Mouse (Mus musculus) CH12.LX (cell line): ENCODE data around the gene Rtbdn. TPM values are rescaled to one million over a fixed set of nuclear protein-coding genes. Genes with fewer than 3 reads are reported as not detected.
A peak's percentile ranks its signal among the peaks of the same experiment; 100 is the strongest.

Experiments used
- DNase-seq: peaks from one replicate; pipeline ENCODE4 v3.0.0-alpha.2; 2013; ENCODE audit errors: extremely low read depth
- H3K27ac ChIP-seq: 2 replicates; pipeline ENCODE4 v1.5.1; 2012; ENCODE audit warnings: low read depth, mild to moderate bottlenecking, control low read depth, moderate library complexity; ENCODE audit not compliant: insufficient read depth
- H3K27me3 ChIP-seq: replicated peaks from 2 replicates; pipeline ENCODE3; 2012; ENCODE audit warnings: inconsistent platforms
- H3K36me3 ChIP-seq, 2 experiments: replicated peaks in 1 of 2; 2 replicates each; pipeline versions ENCODE3 to v1.6.1; 2012; ENCODE audit warnings: inconsistent platforms in 1 of 2, low read length in 1 of 2, mild to moderate bottlenecking in 1 of 2, mixed read lengths in 1 of 2, moderate library complexity in 1 of 2; ENCODE audit not compliant: control insufficient read depth in 1 of 2, insufficient read depth in 1 of 2
- H3K4me1 ChIP-seq, 2 experiments: 2 replicates each; pipeline ENCODE4 v1.6.1; 2012; ENCODE audit warnings: inconsistent platforms in 1 of 2, moderate library complexity in 1 of 2; ENCODE audit not compliant: insufficient read depth in 2 of 2, control insufficient read depth in 1 of 2
- H3K4me2 ChIP-seq: 2 replicates; pipeline ENCODE4 v1.6.1; 2012; ENCODE audit warnings: low read depth, mild to moderate bottlenecking, control low read depth; ENCODE audit not compliant: poor library complexity, insufficient read depth, severe bottlenecking
- H3K4me3 ChIP-seq, 3 experiments: fragments of 150-350 bp in 1 of 3; sonication (generic) in 1 of 3; replicated peaks in 1 of 3; 2 replicates each; pipeline versions ENCODE3 to v1.5.1; 2011 to 2012; ENCODE audit warnings: low read depth in 2 of 3, low read length in 2 of 3, mild to moderate bottlenecking in 2 of 3, moderate library complexity in 2 of 3, control low read depth in 1 of 3, improper control_type of control experiment in 1 of 3, inconsistent platforms in 1 of 3, mixed read lengths in 1 of 3; ENCODE audit not compliant: poor library complexity in 1 of 3
- H3K79me2 ChIP-seq: replicated peaks from 2 replicates; pipeline ENCODE4 v1.6.1; 2012; ENCODE audit warnings: mild to moderate bottlenecking, moderate library complexity; ENCODE audit not compliant: control insufficient read depth, poor library complexity, insufficient read depth, severe bottlenecking; ENCODE audit errors: extremely low read depth
- H3K9ac ChIP-seq: 2 replicates; pipeline ENCODE4 v1.6.1; 2012; ENCODE audit warnings: low read depth, mild to moderate bottlenecking, control low read depth, moderate library complexity; ENCODE audit not compliant: insufficient read depth
- H3K9me3 ChIP-seq: replicated peaks from 2 replicates; pipeline ENCODE3; 2012; ENCODE audit warnings: low read length, inconsistent platforms, mixed read lengths
- BHLHE40 ChIP-seq: IDR thresholded peaks from 2 replicates; pipeline ENCODE4 v1.6.1; 2011; ENCODE audit warnings: mild to moderate bottlenecking, low read depth, low read length, improper control_type of control experiment
- CHD1 ChIP-seq: IDR thresholded peaks from 2 replicates; pipeline ENCODE4 v1.6.1; 2012; ENCODE audit warnings: low read depth, low read length, improper control_type of control experiment, inconsistent platforms
- CHD2 ChIP-seq: IDR thresholded peaks from 2 replicates; pipeline ENCODE4 v1.6.1; 2011; ENCODE audit warnings: low read length, improper control_type of control experiment
- CTCF ChIP-seq, 2 experiments: IDR thresholded peaks in 1 of 2; conservative IDR thresholded peaks in 1 of 2; 2 replicates each; pipeline ENCODE4 v1.5.1; 2011 to 2012; ENCODE audit warnings: low read depth in 2 of 2, low read length in 2 of 2, improper control_type of control experiment in 1 of 2, inconsistent platforms in 1 of 2, mild to moderate bottlenecking in 1 of 2, moderate library complexity in 1 of 2
- E2F4 ChIP-seq: IDR thresholded peaks from 2 replicates; pipeline ENCODE4 v1.6.1; 2011; ENCODE audit warnings: low read depth, low read length, improper control_type of control experiment; ENCODE audit not compliant: insufficient replicate concordance
- ELF1 ChIP-seq: IDR thresholded peaks from 2 replicates; pipeline ENCODE4 v1.6.1; 2014; ENCODE audit warnings: low read depth, mild to moderate bottlenecking, inconsistent platforms, low read length, improper control_type of control experiment
- EP300 ChIP-seq: IDR thresholded peaks from 2 replicates; pipeline ENCODE4 v1.6.1; 2011; ENCODE audit warnings: low read length, improper control_type of control experiment
- ETS1 ChIP-seq: conservative IDR thresholded peaks from 2 replicates; pipeline ENCODE4 v1.6.1; 2012; ENCODE audit warnings: low read depth, mild to moderate bottlenecking, inconsistent platforms, low read length, improper control_type of control experiment, moderate library complexity
- GABPA ChIP-seq: IDR thresholded peaks from 2 replicates; pipeline ENCODE4 v1.6.1; 2012; ENCODE audit warnings: low read depth, low read length, improper control_type of control experiment, inconsistent platforms; ENCODE audit not compliant: insufficient replicate concordance
- HCFC1 ChIP-seq: IDR thresholded peaks from 2 replicates; pipeline ENCODE4 v1.6.1; 2012; ENCODE audit warnings: low read depth, mild to moderate bottlenecking, inconsistent platforms, low read length, improper control_type of control experiment
- IRF4 ChIP-seq: IDR thresholded peaks from 2 replicates; pipeline ENCODE4 v1.6.1; 2014; ENCODE audit warnings: low read depth, mild to moderate bottlenecking, inconsistent platforms, low read length, improper control_type of control experiment
- JUN ChIP-seq: IDR thresholded peaks from 2 replicates; pipeline ENCODE4 v1.6.1; 2011; ENCODE audit warnings: low read depth, mild to moderate bottlenecking, low read length, improper control_type of control experiment, moderate library complexity; ENCODE audit not compliant: insufficient read depth
- JUND ChIP-seq: conservative IDR thresholded peaks from 2 replicates; pipeline ENCODE4 v1.6.1; 2011; ENCODE audit warnings: low read depth, low read length, improper control_type of control experiment
- KAT2A ChIP-seq: IDR thresholded peaks from 2 replicates; pipeline ENCODE4 v1.6.1; 2012; ENCODE audit warnings: low read length, improper control_type of control experiment, inconsistent platforms; ENCODE audit not compliant: insufficient replicate concordance
- MAFK ChIP-seq: IDR thresholded peaks from 2 replicates; pipeline ENCODE4 v1.6.1; 2011; ENCODE audit warnings: low read length, improper control_type of control experiment; ENCODE audit not compliant: insufficient replicate concordance
- MAX ChIP-seq: IDR thresholded peaks from 2 replicates; pipeline ENCODE4 v1.6.1; 2011; ENCODE audit warnings: low read length, improper control_type of control experiment
- MAZ ChIP-seq: IDR thresholded peaks from 2 replicates; pipeline ENCODE4 v1.6.1; 2012; ENCODE audit warnings: low read depth, mild to moderate bottlenecking, inconsistent platforms, low read length, improper control_type of control experiment, moderate library complexity
- MEF2A ChIP-seq: IDR thresholded peaks from 2 replicates; pipeline ENCODE4 v1.6.1; 2014; ENCODE audit warnings: low read depth, mild to moderate bottlenecking, inconsistent platforms, low read length, improper control_type of control experiment, borderline replicate concordance
- MXI1 ChIP-seq: IDR thresholded peaks from 2 replicates; pipeline ENCODE4 v1.6.1; 2011; ENCODE audit warnings: mild to moderate bottlenecking, low read depth, low read length, improper control_type of control experiment
- MYC ChIP-seq: IDR thresholded peaks from 2 replicates; pipeline ENCODE4 v1.6.1; 2011; ENCODE audit warnings: low read depth, mild to moderate bottlenecking, improper control_type of control experiment, low read length
- NELFE ChIP-seq: IDR thresholded peaks from 2 replicates; pipeline ENCODE4 v1.6.1; 2011; ENCODE audit warnings: low read depth, low read length, improper control_type of control experiment
- NRF1 ChIP-seq: IDR thresholded peaks from 2 replicates; pipeline ENCODE4 v1.6.1; 2014; ENCODE audit warnings: low read depth, mild to moderate bottlenecking, inconsistent platforms, low read length, improper control_type of control experiment, moderate library complexity
- PAX5 ChIP-seq: IDR thresholded peaks from 2 replicates; pipeline ENCODE4 v1.6.1; 2012; ENCODE audit warnings: low read length, inconsistent platforms, mixed read lengths
- POLR2A ChIP-seq: IDR thresholded peaks from 2 replicates; pipeline ENCODE4 v1.6.1; 2011; ENCODE audit warnings: low read depth, mild to moderate bottlenecking, improper control_type of control experiment, low read length
- POLR2AphosphoS2 ChIP-seq: IDR thresholded peaks from 2 replicates; pipeline ENCODE4 v1.6.1; 2011; ENCODE audit warnings: low read depth, low read length, improper control_type of control experiment
- RAD21 ChIP-seq: IDR thresholded peaks from 2 replicates; pipeline ENCODE4 v1.6.1; 2011; ENCODE audit warnings: low read depth, mild to moderate bottlenecking, low read length, improper control_type of control experiment, moderate library complexity
- RCOR1 ChIP-seq: conservative IDR thresholded peaks from 2 replicates; pipeline ENCODE4 v1.6.1; 2012; ENCODE audit warnings: low read depth, mild to moderate bottlenecking, inconsistent platforms, low read length, improper control_type of control experiment
- SIN3A ChIP-seq: IDR thresholded peaks from 2 replicates; pipeline ENCODE4 v1.6.1; 2012; ENCODE audit warnings: low read length, improper control_type of control experiment, inconsistent platforms
- SMC3 ChIP-seq: IDR thresholded peaks from 2 replicates; pipeline ENCODE4 v1.6.1; 2011; ENCODE audit warnings: low read depth, low read length, improper control_type of control experiment
- TBP ChIP-seq: conservative IDR thresholded peaks from 2 replicates; pipeline ENCODE4 v1.6.1; 2011; ENCODE audit warnings: low read depth, low read length, improper control_type of control experiment
- TCF12 ChIP-seq: IDR thresholded peaks from 2 replicates; pipeline ENCODE4 v1.6.1; 2014; ENCODE audit warnings: low read depth, mild to moderate bottlenecking, inconsistent platforms, low read length, improper control_type of control experiment
- UBTF ChIP-seq: IDR thresholded peaks from 2 replicates; pipeline ENCODE4 v1.6.1; 2012; ENCODE audit warnings: low read depth, mild to moderate bottlenecking, inconsistent platforms, low read length, improper control_type of control experiment, moderate library complexity
- USF1 ChIP-seq: IDR thresholded peaks from 2 replicates; pipeline ENCODE4 v1.6.1; 2014; ENCODE audit warnings: low read depth, mild to moderate bottlenecking, inconsistent platforms, low read length, improper control_type of control experiment
- USF2 ChIP-seq: conservative IDR thresholded peaks from 2 replicates; pipeline ENCODE4 v1.6.1; 2011; ENCODE audit warnings: low read depth, low read length, improper control_type of control experiment
- ZC3H11A ChIP-seq: IDR thresholded peaks from 2 replicates; pipeline ENCODE4 v1.6.1; 2012; ENCODE audit warnings: low read depth, mild to moderate bottlenecking, inconsistent platforms, low read length, improper control_type of control experiment
- ZKSCAN1 ChIP-seq: IDR thresholded peaks from 2 replicates; pipeline ENCODE4 v1.6.1; 2012; ENCODE audit warnings: low read depth, inconsistent platforms, low read length, improper control_type of control experiment, borderline replicate concordance
- ZMIZ1 ChIP-seq: IDR thresholded peaks from 2 replicates; pipeline ENCODE4 v1.6.1; 2012; ENCODE audit warnings: low read depth, mild to moderate bottlenecking, inconsistent platforms, low read length, improper control_type of control experiment
- ZNF384 ChIP-seq: IDR thresholded peaks from 2 replicates; pipeline ENCODE4 v1.6.1; 2012; ENCODE audit warnings: low read depth, low read length, improper control_type of control experiment, inconsistent platforms
- dilution Hi-C: fragments of 300-500 bp; cut with MboI; formaldehyde crosslinking; loops from 2 replicates; pipeline ENCODE4 v1.14.3; 2020; ENCODE audit warnings: low sequenced_read_pairs; ENCODE audit not compliant: extremely low pct_unique_long_range_greater_than_20kb, extremely low pct_ligation_motif_present
- in situ Hi-C: fragments of 300-500 bp; cut with MboI; formaldehyde crosslinking; loops from 3 replicates; pipeline ENCODE4 v1.14.3; 2019; ENCODE audit warnings: low sequenced_read_pairs, low pct_ligation_motif_present, low pct_unique_long_range_greater_than_20kb, mixed read lengths
- polyA plus RNA-seq: library from polyadenylated mRNA; unstranded; fragments of >175 nt; gene quantifications from 2 replicates; pipeline ENCODE4 v1.2.1, GENCODE M21; 2012; ENCODE audit warnings: low read depth; ENCODE audit not compliant: insufficient read length
- total RNA-seq, 2 experiments: library from RNA; depleted of rRNA; stranded (reverse); fragments of 300-350 nt in 1 of 2; fragments of >200 nt in 1 of 2; gene quantifications; 2 replicates each; pipeline ENCODE4 v1.2.3; 2012 to 2014

Gene Rtbdn
- total and polyA plus RNA-seq, 3 experiments, result 0.21 to 1.8 TPM; not detected in 1

- Histone ChIP-seq H3K9ac (peak overlapping the region; percentile 88), H3K79me2 (peaks cover 26% of the 10 kb centered on the region), H3K9me3 (no peaks in the 10 kb centered on the region), H3K4me2 (peak overlapping the region; percentile 98), H3K4me3 (peak overlapping the region; percentile 35 to 94 (median 51)), H3K27me3 (no peaks in the 10 kb centered on the region), H3K4me1 (peaks cover 6 to 26% of the 10 kb centered on the region in 2 experiments; a peak in 3 of 4 replicates), H3K27ac (peak overlapping the region; percentile 92), H3K36me3 (peaks cover 25 to 37% of the 10 kb centered on the region in 2 experiments)
- in situ Hi-C loops, result loop anchor here (5.0 kb wide), 1 partner anchor 33 kb away; no protein-coding TSS in a partner anchor
- TF ChIP-seq TBP (0 out of 2 replicates have a peak, but pooled peaks have one; percentile 32), GABPA (no peak), CHD2 (0 out of 2 replicates have a peak, but pooled peaks have one; percentile 40), UBTF (0 out of 2 replicates have a peak, but pooled peaks have one; percentile 59), SMC3 (peak; percentile 20; the same call in 1 of the 2 replicates), KAT2A (no peak), MAX (peak; percentile 54), MYC (0 out of 2 replicates have a peak, but pooled peaks have one; percentile 20), ETS1 (peak; percentile 67; the same call in 1 of the 2 replicates), POLR2A (no peak), MAFK (no peak), RAD21 (no peak; the same call in 1 of the 2 replicates), USF1 (no peak), SIN3A (0 out of 2 replicates have a peak, but pooled peaks have one; percentile 71), JUN (no peak), ZC3H11A (no peak), HCFC1 (peak; percentile 51), IRF4 (peak; percentile 84), ZMIZ1 (peak; percentile 62; the same call in 1 of the 2 replicates), MXI1 (peak; percentile 81), USF2 (no peak), TCF12 (peak; percentile 50; the same call in 1 of the 2 replicates), CTCF (conservative IDR thresholded peaks at IDR 0.05 in 1 of 2, IDR thresholded peaks at IDR 0.05 in 1 of 2; ENCODE audit: low read depth in 2 of 2, low read length in 2 of 2) (no peak), BHLHE40 (peak; percentile 86), CHD1 (peak; percentile 95), JUND (0 out of 2 replicates have a peak, but pooled peaks have one; percentile 9), RCOR1 (no peak), NELFE (no peak), MEF2A (peak; percentile 48; the same call in 1 of the 2 replicates), PAX5 (no peak), MAZ (0 out of 2 replicates have a peak, but pooled peaks have one; percentile 23), E2F4 (no peak), ELF1 (0 out of 2 replicates have a peak, but pooled peaks have one; percentile 25), POLR2AphosphoS2 (no peak; the same call in 1 of the 2 replicates), ZNF384 (peak; percentile 55), EP300 (peak; percentile 71), ZKSCAN1 (no peak), NRF1 (no peak)
- dilution Hi-C loops, result no loop called here
- peak; percentile 52 for DNase-seq
Measured at GRCm38 (mm10) chr8:84974543-84975142, 27.9 kb downstream of the Rtbdn start.
